Mouse (Mus musculus) left cerebral cortex, postnatal 4 days (tissue): ENCODE results near the gene Ralgps1. TPM values are rescaled to one million over a fixed set of nuclear protein-coding genes. Genes with fewer than 3 reads are reported as not detected.
"Not testable (repeated sequence)": the region's sequence is repeated elsewhere in the genome, so short reads cannot be mapped to it uniquely, and the experiment has no call there.

Experiments
- DNase-seq: peaks from one replicate; pipeline ENCODE4 v3.0.0-alpha.2; 2022
- intact Hi-C: fragments of 180-260 bp; cut with DNase I; formaldehyde crosslinking; loops from one replicate; pipeline ENCODE4 v1.15.1; 2025
- microRNA-seq: library from miRNA; unstranded; fragments of <30 nt; microRNA quantifications from one replicate; pipeline ENCODE4 v1.2.0, GENCODE M21; 2022
- total RNA-seq, 2 experiments: library from RNA; stranded (reverse); gene quantifications; 2 replicates each; pipeline ENCODE4 v1.2.3; 2021

Ralgps1 gene
- total RNA-seq, 2 experiments from 2014 or later: 117 to 123 TPM

DNA sequence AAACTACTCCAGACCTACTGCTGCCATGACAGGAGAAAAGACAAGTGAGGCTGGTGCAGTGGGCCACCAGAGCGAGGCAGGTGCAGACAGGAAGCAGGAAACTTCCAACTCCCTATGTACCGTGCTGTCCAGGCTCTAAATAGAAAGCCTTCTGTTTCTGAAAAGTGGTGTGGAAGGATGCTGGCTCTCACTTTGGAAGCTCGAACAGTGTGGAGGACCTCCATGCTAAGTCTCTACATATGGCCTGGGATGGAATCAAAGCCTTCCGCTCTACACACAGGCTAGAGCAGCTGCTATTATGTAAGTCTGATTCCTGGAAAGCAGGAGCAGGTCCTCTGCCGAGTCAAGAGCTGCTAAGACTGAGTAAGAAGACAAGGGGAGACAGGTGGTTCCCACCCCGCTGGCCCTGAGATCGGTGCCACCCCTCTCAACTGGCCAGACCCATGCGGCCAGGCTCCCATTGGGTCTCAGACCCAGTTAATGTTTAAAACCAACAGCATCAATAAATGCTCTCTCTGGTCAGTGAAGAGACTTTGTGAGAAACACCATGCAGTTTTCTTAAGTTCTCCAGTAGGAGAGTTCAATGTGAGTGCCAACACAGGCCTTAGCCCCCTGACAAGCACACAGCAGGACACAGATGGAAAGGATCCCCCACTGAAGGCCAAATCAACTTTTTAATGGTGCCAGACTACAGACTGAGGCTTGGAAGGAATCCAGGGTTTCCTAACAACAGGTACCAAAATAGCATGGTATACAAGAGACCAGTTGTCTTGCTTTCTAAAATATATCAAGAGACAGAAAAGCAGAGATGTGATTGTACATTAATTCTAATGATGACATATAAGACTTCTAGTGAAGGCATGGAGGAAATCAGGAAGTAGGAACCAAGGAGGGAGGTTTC, 280.4 kb downstream of the Ralgps1 start:
- DNase-seq: no peak
- intact Hi-C loops: no loop called here

DNA sequence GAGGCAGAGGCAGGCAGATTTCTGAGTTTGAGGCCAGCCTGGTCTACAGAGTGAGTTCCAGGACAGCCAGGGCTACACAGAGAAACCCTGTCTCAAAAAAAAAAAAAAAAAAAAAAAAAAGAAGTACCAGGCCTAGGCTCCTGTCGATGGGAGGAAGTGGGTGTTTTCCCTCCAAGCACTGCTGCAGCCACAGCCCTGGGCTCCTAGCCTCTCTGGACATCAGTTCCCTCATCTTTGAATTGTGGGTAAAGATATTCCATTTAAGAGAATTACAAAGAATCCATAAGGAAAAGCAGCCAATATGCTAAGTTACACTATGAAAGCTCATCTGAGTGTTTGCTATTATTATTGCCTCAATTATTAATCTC, 281.3 kb downstream of the Ralgps1 start:
- DNase-seq, intact Hi-C loops: not testable (repeated sequence)

DNA sequence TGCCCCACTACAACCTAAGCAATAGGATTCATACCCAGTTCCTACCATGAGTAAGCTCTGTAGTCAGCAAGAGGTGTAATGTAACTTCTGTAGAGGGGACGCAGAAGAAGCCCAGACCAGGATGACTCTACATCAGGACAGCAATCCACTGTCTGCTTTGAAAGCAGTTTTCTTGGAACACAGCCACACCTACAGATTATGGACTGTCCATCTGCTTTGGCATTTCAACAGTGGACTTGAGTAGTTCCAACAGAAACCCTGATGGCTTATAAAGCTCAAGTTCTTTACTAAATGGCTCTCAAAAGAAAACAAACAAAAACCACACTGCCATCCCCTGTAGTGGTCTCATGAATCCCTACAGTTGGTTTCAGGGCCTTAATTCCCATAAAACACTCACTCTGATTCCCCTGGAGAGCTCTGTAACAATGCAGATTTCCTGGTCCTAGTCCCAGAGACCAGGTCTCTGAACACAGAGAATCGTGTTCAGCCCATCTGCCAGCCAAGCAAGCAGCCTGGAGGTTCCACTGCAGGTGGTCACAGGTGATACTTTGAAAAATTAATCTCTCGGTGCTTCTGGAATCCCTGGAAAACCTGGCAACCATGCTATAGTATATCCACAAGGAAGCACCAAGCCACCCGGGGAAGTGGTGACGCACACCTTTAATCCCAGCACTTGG, 281.8 kb downstream of the Ralgps1 start:
- intact Hi-C loops: no loop called here
- DNase-seq: no peak

DNA sequence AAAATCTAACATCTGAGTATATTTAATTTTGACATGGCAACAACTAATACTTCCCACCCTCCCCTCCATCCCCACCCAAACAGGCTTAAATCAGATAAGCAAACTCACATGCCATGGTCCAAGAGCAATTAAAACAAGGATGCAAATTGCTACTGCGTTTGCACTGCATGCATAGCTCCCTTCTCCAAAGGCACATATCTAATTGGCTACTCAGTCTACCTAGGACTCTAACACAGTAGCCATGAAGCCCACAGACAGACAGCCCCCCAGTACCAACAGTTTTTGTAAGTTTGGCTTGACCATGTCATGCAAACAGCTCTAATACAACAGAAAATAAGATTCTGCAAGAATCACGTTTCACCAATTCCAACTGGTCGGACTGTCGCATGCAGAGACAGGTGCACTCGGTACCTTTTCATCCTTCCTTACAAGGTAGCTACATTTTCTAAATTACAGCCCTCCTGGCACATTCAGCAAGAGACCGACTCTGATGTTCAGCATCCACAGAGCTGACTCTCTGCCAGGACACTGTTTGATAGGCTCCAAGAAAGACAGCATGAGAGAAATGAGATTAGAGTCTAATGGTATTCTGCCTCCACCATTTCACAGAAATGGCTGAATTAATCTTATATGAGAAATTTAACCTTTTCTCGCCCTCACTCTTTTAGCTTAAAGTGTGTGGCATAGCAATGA, 284.5 kb downstream of the Ralgps1 start:
- no peak for DNase-seq
- intact Hi-C loops: no loop called here

DNA sequence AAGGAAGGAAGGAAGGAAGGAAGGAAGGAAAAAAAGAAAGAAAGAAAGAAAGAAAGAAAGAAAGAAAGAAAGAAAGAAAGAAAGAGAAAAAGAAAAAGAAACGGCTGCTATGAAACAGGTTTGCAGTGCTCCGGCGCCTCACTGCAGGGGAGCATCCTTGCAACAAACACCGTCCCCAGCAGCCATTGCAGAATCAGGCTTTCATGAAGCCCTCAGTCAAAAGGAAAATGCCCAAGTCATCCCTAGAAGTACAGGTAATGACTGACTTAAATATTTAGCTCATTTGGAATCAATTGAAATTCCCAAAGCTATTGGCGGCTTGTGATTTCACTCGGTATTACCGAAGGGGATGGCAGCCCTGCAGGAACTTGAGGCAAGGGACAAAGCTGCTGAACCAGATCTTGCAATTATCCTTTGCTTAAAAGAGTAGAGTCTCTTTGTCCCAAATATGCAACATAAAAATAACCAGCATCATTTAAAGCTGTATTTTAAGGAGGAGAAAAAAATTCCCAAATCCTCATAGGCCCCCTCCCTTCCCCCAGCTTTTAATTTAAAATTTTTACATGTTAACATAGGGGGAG, 285.2 kb downstream of the Ralgps1 start:
- no peak for DNase-seq
- intact Hi-C loops: no loop called here

DNA sequence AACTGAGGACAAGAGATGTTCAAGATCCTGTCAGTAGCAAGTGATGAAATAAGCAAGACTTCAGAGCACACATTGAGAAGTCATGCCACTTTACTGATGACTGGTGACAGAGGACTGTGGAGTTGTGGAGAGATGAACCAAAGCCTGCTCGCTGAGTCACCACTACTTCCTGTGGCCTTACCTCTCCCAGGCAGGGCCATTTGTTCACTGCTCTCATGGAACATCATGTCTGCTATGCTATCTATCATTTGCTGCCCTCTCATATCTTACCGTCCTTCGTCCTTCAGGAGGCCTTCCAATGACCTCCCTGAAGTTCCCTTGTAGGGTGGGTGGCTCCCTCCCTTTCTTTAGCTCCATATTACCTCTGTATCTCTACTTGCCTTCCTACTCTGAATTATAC, 287.1 kb downstream of the Ralgps1 start:
- intact Hi-C loops: no loop called here
- no peak for DNase-seq

Small RNAs within 50 kb of the gene (microRNA-seq; reads per million reads assigned to microRNA genes)
- not detected for gene Gm25998

Other genes starting within 250 kb of the Ralgps1 start
- 100 to 1,000 TPM; 158 to 162 TPM for gene Garnl3, start 239.8 kb downstream of the Ralgps1 start, total RNA-seq
- 1 to 10 TPM; 4.7 to 7.2 TPM for gene Angptl2, start 155.4 kb downstream of the Ralgps1 start, total RNA-seq
- gene Zbtb34, start 59.8 kb upstream of the Ralgps1 start, total RNA-seq: 10 to 100 TPM; 68.2 to 70.5 TPM
- gene Zbtb43, start 97.1 kb upstream of the Ralgps1 start, total RNA-seq: 10 to 100 TPM; 28.0 to 29.7 TPM